Mouse (Mus musculus) granulocyte monocyte progenitor cell, adult 5-6 weeks (primary cell): ENCODE data around the gene Duoxa1. TPM values are rescaled to one million over a fixed set of nuclear protein-coding genes. Genes with fewer than 3 reads are reported as not detected.

Experiments used
- ATAC-seq: replicated peaks from 2 replicates; pipeline ENCODE4 v1.8.0; 2016; ENCODE audit warnings: mild to moderate bottlenecking, moderate TSS enrichment, inconsistent platforms; ENCODE audit not compliant: poor library complexity, severe bottlenecking
- total RNA-seq, 2 experiments: library from RNA; stranded (forward) in 1 of 2; stranded (reverse) in 1 of 2; fragments of 200-712, 200-1000 nt in 1 of 2; fragments of >200 nt in 1 of 2; fragmentation: Nextera tagmentation in 1 of 2; gene quantifications; 2 replicates each; pipeline ENCODE4 v1.2.3; 2014 to 2017

The Duoxa1 gene
- total RNA-seq, 2 experiments from 2014 or later: 0.10 TPM; not detected in 1

- no peak for ATAC-seq
Measured at GRCm38 (mm10) chr2:122299911-122300655, 13.4 kb downstream of the Duoxa1 start.

DNA sequence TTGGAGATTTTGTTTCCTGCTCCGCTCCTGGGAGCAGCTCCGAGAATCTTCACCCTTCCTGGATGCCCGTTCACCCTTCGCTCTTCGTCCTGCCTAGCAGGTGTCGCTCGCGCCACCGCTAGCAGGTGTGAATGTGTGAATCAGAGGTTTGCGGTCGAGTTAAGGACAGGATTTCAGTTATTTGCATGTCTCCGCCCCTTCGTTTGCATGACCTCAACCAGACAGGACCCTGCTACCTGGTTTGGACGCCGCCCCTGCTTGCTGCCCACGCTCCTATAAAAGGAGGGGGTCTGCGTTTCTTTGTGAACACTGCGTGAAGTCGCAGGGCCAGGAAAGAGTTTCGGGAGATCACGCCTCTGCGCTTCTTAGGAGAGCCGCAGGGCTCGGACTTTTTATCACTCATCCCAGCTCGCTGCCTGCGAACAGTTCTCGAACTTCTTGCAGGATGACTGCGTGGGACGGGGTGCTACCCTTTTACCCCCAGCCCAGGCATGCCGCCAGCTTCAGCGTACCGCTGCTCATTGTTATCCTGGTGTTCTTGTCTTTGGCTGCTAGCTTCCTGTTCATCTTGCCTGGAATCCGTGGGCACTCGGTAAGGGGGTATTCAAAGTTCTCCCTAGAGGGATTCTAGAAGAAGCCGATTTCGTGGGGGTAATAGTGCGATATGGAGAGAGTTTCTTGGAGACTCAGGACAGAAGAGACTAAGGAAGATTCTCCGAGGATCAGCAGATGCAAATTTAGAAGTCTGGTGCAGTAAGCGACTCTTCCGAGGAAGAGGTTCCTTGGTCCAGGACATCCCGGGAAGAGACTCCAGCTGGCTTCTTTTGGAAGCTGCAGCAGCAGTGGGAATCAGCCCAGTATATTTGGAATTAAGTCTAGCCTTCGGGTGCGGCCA is 14.7 kb downstream of the Duoxa1 start, which contains the start of gene Duoxa2:
TSS of gene Duoxa2 (plus strand) at position 305 of the 895 bp plus-strand sequence.
- no peak for ATAC-seq

DNA sequence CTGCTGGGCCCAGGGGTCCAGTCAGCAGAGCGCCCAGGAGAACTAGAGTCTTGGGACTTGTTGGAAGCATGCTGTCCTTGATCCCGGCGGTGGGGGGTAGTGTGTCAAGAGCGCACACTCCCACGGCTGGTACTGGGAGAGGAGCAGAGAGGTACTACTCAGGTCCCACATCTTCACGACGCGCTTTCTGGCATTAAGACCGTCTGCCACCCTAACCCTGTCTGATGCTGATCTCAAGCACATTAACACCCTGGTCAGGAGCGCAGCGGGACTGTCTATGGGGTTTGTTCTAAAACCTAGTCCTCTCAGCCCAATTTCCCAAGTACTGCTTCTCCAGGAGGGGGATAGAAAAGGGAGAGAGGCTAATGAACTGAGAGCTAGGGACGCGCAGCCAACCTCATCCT is 15.4 kb downstream of the Duoxa1 start, which contains the start of gene Duox2:
TSS of gene Duox2 (minus strand) at position 354 of the 404 bp plus-strand sequence.
- no peak for ATAC-seq

GRCm38 (mm10) chr2:122297271-122298095 is 16.0 kb downstream of the Duoxa1 start:
- ATAC-seq: no peak

DNA sequence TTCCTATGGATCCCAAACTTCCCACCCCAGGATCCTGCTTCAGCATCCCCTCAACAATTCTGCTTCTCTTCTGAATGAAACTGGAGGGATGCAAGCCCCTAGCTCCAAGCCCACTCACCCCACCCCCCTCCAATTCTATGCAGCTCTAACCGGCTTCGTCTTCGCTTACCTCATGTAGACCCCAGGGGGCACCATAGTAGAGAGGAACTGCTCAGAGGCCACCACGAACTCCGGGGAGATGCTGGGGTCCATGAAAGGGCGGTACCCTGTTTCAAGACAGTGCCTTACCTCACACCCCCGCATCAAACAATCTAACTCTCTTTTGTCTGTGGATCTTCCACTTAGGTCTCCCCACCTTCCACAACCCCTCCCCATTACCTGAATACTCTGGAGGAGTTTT is 18.6 kb downstream of the Duoxa1 start:
- ATAC-seq: peak; percentile 43

DNA sequence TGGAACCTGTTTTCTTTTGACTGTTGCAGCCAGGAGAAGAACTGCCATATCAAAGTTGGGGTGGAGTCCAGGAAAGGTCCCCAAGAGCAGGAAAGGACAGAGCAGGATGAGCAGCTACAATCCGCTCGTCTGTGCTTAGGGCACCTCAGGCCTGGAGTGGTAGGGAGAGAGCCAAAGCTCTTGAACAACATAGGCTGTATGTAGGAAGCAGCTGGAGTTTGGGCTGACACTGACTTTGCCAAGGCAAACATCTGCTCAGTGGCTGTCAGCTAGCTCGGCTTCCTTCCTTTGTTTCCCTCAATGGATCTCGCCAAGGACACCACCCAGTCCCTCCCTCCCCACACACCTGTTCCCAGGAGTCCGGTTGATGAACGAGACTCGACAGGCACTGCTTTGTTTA is 27.4 kb downstream of the Duoxa1 start:
- ATAC-seq: no peak

GRCm38 (mm10) chr2:122284091-122284490 is 29.4 kb downstream of the Duoxa1 start:
- no peak for ATAC-seq

DNA sequence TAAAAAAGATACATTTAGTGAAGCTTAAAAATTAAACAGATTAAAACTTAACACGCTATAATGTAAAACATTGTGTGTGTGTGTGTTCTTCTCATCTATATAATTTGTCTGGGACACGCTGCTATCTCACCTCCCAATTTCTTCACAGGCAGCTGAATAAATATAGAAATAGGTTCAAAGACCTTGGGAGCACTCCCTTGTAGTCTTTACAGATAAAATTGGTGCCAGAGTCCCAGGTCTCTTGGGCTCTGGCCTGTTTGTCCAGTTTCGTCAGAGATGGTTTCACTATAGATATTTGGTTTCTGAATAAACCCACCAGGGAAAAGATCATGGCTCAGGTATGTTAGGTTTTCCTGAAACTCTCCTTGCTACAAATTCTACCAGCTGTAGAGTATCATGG is 34.8 kb downstream of the Duoxa1 start:
- no peak for ATAC-seq

GRCm38 (mm10) chr2:122266407-122267193 is 46.9 kb downstream of the Duoxa1 start:
- ATAC-seq: no peak

DNA sequence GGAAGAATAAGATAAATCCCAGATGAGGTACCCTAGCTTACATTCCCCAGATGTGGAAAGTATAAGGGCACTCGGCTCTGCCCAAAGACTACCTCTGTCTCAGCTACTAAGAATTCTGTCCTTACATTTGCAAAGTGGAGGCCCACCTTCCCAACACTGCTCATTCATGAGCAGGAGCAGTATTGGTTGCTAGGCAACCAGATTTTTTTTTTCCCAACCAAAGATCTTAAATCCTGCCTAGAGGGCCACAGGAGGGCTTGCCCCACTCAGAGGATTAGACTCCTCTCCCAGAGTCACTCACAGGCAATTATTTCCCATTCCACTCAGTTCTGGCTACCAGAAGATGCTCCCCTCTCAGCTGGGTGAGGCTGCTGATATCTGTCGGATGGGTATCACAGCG is 48.8 kb downstream of the Duoxa1 start:
- ATAC-seq: no peak

- no peak for ATAC-seq
Measured at GRCm38 (mm10) chr2:122260729-122261128, 52.8 kb downstream of the Duoxa1 start.

DNA sequence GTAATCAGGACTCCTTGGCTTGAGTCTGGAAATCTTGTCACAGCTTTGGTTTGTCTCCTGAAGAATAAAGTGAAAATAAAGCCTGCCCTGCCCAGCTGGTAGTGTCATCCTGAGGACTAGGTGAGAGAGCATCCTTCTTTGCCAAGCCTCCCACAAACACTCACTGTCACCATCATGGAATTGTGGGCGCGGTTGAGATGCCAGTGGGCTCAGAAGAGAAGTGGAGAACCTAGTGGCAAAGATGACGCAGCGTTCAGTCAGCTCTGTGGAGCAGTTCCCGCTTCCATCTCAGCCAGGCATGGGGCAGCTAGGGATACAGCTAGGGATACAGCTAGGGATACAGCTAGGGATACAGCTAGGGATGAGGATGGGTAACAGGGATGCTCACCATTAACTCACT is 57.5 kb downstream of the Duoxa1 start:
- ATAC-seq: no peak

Other genes starting within 250 kb of the Duoxa1 start
- 12.2 and 13.2 TPM in 2 replicates for gene Spg11, start 195.3 kb downstream of the Duoxa1 start, total RNA-seq (2014; fragmentation: Nextera tagmentation)
- 10.7 and 12.5 TPM in 2 replicates for gene Spg11, start 195.3 kb downstream of the Duoxa1 start, total RNA-seq (2017)
- 1,957 and 2,269 TPM in 2 replicates for gene B2m, start 166.0 kb downstream of the Duoxa1 start, total RNA-seq (2014; fragmentation: Nextera tagmentation)
- 1,824 and 1,957 TPM in 2 replicates for gene B2m, start 166.0 kb downstream of the Duoxa1 start, total RNA-seq (2017)
- gene Trim69, start 153.0 kb downstream of the Duoxa1 start, total RNA-seq (2014; fragmentation: Nextera tagmentation): 0.56 TPM in 1 of 2 replicates, not detected in the other
- not detected in 2 replicates for gene Trim69, start 153.0 kb downstream of the Duoxa1 start, total RNA-seq (2017)
- gene Patl2, start 127.5 kb downstream of the Duoxa1 start, total RNA-seq (2014; fragmentation: Nextera tagmentation): not detected in 2 replicates
- not detected in 2 replicates for gene Patl2, start 127.5 kb downstream of the Duoxa1 start, total RNA-seq (2017)
- not detected in 2 replicates for gene Terb2, start 127.5 kb downstream of the Duoxa1 start, total RNA-seq (2014; fragmentation: Nextera tagmentation)
- gene Terb2, start 127.5 kb downstream of the Duoxa1 start, total RNA-seq (2017): not detected in 2 replicates
- 52.4 and 58.9 TPM in 2 replicates for gene Sord, start 79.0 kb downstream of the Duoxa1 start, total RNA-seq (2014; fragmentation: Nextera tagmentation)
- gene Sord, start 79.0 kb downstream of the Duoxa1 start, total RNA-seq (2017): 65.6 and 68.8 TPM in 2 replicates
- not detected in 2 replicates for gene Duox2, start 15.3 kb downstream of the Duoxa1 start, total RNA-seq (2014; fragmentation: Nextera tagmentation)
- not detected in 2 replicates for gene Duox2, start 15.3 kb downstream of the Duoxa1 start, total RNA-seq (2017)
- not detected in 2 replicates for gene Duoxa2, start 14.8 kb downstream of the Duoxa1 start, total RNA-seq (2014; fragmentation: Nextera tagmentation)
- gene Duoxa2, start 14.8 kb downstream of the Duoxa1 start, total RNA-seq (2017): not detected in 2 replicates
- not detected in 2 replicates for gene Duox1, start 1.9 kb upstream of the Duoxa1 start, total RNA-seq (2014; fragmentation: Nextera tagmentation)
- gene Duox1, start 1.9 kb upstream of the Duoxa1 start, total RNA-seq (2017): not detected in 2 replicates
- gene Shf, start 55.4 kb upstream of the Duoxa1 start, total RNA-seq (2014; fragmentation: Nextera tagmentation): 2.0 and 6.4 TPM in 2 replicates
- 1.9 and 3.8 TPM in 2 replicates for gene Shf, start 55.4 kb upstream of the Duoxa1 start, total RNA-seq (2017)
- gene Slc28a2, start 112.7 kb upstream of the Duoxa1 start, total RNA-seq (2014; fragmentation: Nextera tagmentation): 50.9 and 68.1 TPM in 2 replicates
- gene Slc28a2, start 112.7 kb upstream of the Duoxa1 start, total RNA-seq (2017): 64.3 and 72.5 TPM in 2 replicates
- 2.8 and 8.6 TPM in 2 replicates for gene Gm14085, start 171.2 kb upstream of the Duoxa1 start, total RNA-seq (2014; fragmentation: Nextera tagmentation)
- gene Gm14085, start 171.2 kb upstream of the Duoxa1 start, total RNA-seq (2017): 7.2 and 11.4 TPM in 2 replicates